Mouse (Mus musculus): ENCODE data around the gene Itga9. TPM values are rescaled to one million over a fixed set of nuclear protein-coding genes. Genes with fewer than 3 reads are reported as not detected.

Itga9 gene
- total RNA-seq, 2 experiments from 2014 or later, result 0.08 to 0.32 TPM

- ATAC-seq (replicated peaks; ENCODE audit: poor library complexity), result no peak
Observed at GRCm38 (mm10) chr9:118683507-118683906, 77.0 kb downstream of the Itga9 start.

GRCm38 (mm10) chr9:118684343-118684742, 77.9 kb downstream of the Itga9 start:
- ATAC-seq (replicated peaks; ENCODE audit: poor library complexity), result peak; percentile 78

GRCm38 (mm10) chr9:118686166-118686961, 79.9 kb downstream of the Itga9 start:
- ATAC-seq (replicated peaks; ENCODE audit: poor library complexity), result peak; percentile 74

GRCm38 (mm10) chr9:118688248-118688647, 81.8 kb downstream of the Itga9 start:
- no peak for ATAC-seq (replicated peaks; ENCODE audit: poor library complexity)

- ATAC-seq (replicated peaks; ENCODE audit: poor library complexity), result no peak
Observed at GRCm38 (mm10) chr9:118688921-118689451, 82.5 kb downstream of the Itga9 start.

- no peak for ATAC-seq (replicated peaks; ENCODE audit: poor library complexity)
Observed at GRCm38 (mm10) chr9:118693256-118693655, 86.8 kb downstream of the Itga9 start.

GRCm38 (mm10) chr9:118694420-118694825, 87.9 kb downstream of the Itga9 start:
- no peak for ATAC-seq (replicated peaks; ENCODE audit: poor library complexity)

- no peak for ATAC-seq (replicated peaks; ENCODE audit: poor library complexity)
Observed at GRCm38 (mm10) chr9:118698191-118698590, 91.7 kb downstream of the Itga9 start.

- no peak for ATAC-seq (replicated peaks; ENCODE audit: poor library complexity)
Observed at GRCm38 (mm10) chr9:118699716-118700115, 93.2 kb downstream of the Itga9 start.

- no peak for ATAC-seq (replicated peaks; ENCODE audit: poor library complexity)
Observed at GRCm38 (mm10) chr9:118700889-118701288, 94.4 kb downstream of the Itga9 start.

GRCm38 (mm10) chr9:118701791-118702190, 95.3 kb downstream of the Itga9 start:
- no peak for ATAC-seq (replicated peaks; ENCODE audit: poor library complexity)

GRCm38 (mm10) chr9:118703146-118703545, 96.7 kb downstream of the Itga9 start:
- ATAC-seq (replicated peaks; ENCODE audit: poor library complexity), result peak; percentile 43; the same call in 1 of the 2 replicates

- ATAC-seq (replicated peaks; ENCODE audit: poor library complexity), result peak; percentile 63
Observed at GRCm38 (mm10) chr9:118705381-118706074, 99.0 kb downstream of the Itga9 start.

GRCm38 (mm10) chr9:118706176-118706975, 99.9 kb downstream of the Itga9 start:
- peak; percentile 66 for ATAC-seq (replicated peaks; ENCODE audit: poor library complexity)

GRCm38 (mm10) chr9:118710625-118711024, 104.1 kb downstream of the Itga9 start:
- no peak for ATAC-seq (replicated peaks; ENCODE audit: poor library complexity)

- no peak for ATAC-seq (replicated peaks; ENCODE audit: poor library complexity)
Observed at GRCm38 (mm10) chr9:118711749-118712148, 105.3 kb downstream of the Itga9 start.

GRCm38 (mm10) chr9:118713515-118713914, 107.0 kb downstream of the Itga9 start:
- no peak for ATAC-seq (replicated peaks; ENCODE audit: poor library complexity)

- no peak for ATAC-seq (replicated peaks; ENCODE audit: poor library complexity)
Observed at GRCm38 (mm10) chr9:118714536-118714935, 108.0 kb downstream of the Itga9 start.

- ATAC-seq (replicated peaks; ENCODE audit: poor library complexity), result peak; percentile 94
Observed at GRCm38 (mm10) chr9:118715971-118716628, 109.6 kb downstream of the Itga9 start.

GRCm38 (mm10) chr9:118717436-118717835, 110.9 kb downstream of the Itga9 start:
- no peak for ATAC-seq (replicated peaks; ENCODE audit: poor library complexity)
